Mouse (Mus musculus): ENCODE data around the gene Gm20388. TPM values are rescaled to one million over a fixed set of nuclear protein-coding genes. Genes with fewer than 3 reads are reported as not detected.

Gene Gm20388
- polyA plus RNA-seq, 1 experiment from 2014 or later = not detected

GRCm38 (mm10) chr8:124317821-124318220 lies 4407.2 kb downstream of the Gm20388 start:
- ATAC-seq (ENCODE audit: low FRiP score) (no peak), DNase-seq (ENCODE audit: low spot score) (no peak)
- Histone ChIP-seq H3K4me1 (replicated peaks; ENCODE audit: control insufficient read depth, insufficient read depth, low read length) (peaks cover 53% of the 10 kb centered on the region), H3K4me2 (replicated peaks) (no peak overlapping the region), H3K27me3 (ENCODE audit: control insufficient read depth, insufficient read depth, low read length) (no peaks in the 10 kb centered on the region), H3K4me3 (replicated peaks; ENCODE audit: low read length) (no peak overlapping the region), H3K9ac (0 out of 2 replicates have a peak overlapping the region, but pooled peaks have one; percentile 2), H3K27ac (no peak overlapping the region), H3K36me3 (replicated peaks; ENCODE audit: control insufficient read depth, insufficient read depth) (no peaks in the 10 kb centered on the region), H3K9me3 (ENCODE audit: control insufficient read depth, low read length) (no peaks in the 10 kb centered on the region)
- 74% methylated on average over 6 of the region's 6 CpGs for WGBS

- Histone ChIP-seq H3K27me3 (ENCODE audit: control insufficient read depth, insufficient read depth, low read length) (no peaks in the 10 kb centered on the region), H3K9me3 (ENCODE audit: control insufficient read depth, low read length) (no peaks in the 10 kb centered on the region), H3K4me1 (replicated peaks; ENCODE audit: control insufficient read depth, insufficient read depth, low read length) (peaks cover 53% of the 10 kb centered on the region), H3K9ac (no peak overlapping the region), H3K36me3 (replicated peaks; ENCODE audit: control insufficient read depth, insufficient read depth) (peaks cover 4% of the 10 kb centered on the region), H3K27ac (no peak overlapping the region), H3K4me2 (replicated peaks) (no peak overlapping the region), H3K4me3 (replicated peaks; ENCODE audit: low read length) (no peak overlapping the region)
- no peak for ATAC-seq (ENCODE audit: low FRiP score)
- WGBS = 64% methylated on average over 11 of the region's 11 CpGs
- no peak for DNase-seq (ENCODE audit: low spot score)
Measured at GRCm38 (mm10) chr8:124318612-124319315, 4408.1 kb downstream of the Gm20388 start.

- ATAC-seq (ENCODE audit: low FRiP score) = no peak
- peaks cover 53% of the 10 kb centered on the region for H3K4me1 ChIP-seq (replicated peaks; ENCODE audit: control insufficient read depth, insufficient read depth, low read length)
Measured at GRCm38 (mm10) chr8:124319316-124319652, 4408.6 kb downstream of the Gm20388 start.

DNA sequence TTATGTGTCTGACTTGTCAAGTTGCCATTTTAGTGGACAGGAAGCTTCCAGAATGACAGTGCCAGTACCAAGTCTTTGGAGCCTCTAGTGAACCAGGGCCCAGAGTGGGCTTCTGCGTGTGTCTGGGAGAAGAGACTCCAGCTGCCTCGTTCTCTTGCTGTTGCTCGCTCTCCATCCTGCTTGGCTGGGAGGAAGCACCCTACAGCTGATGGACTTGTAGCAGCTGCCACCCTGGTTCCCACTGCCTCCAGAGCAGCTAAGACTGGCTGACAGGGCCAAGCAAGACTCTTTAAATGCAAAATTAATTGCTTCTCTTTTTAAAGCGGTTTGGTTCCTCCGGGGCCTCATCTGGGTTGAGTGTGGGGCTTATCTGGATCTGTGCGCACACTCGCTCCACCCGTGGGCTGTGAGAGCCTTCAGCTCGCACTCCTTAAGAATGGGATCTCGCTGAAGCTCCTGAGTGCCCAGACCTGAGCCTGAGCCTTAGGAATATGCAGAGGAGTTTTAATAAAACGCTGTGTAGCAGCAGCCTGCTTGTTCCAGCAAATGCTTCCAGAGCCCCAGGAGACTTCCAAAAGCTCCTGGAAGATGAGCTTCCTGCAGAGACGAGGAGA lies 4410.7 kb downstream of the Gm20388 start:
- Histone ChIP-seq H3K9ac (no peak overlapping the region), H3K4me1 (replicated peaks; ENCODE audit: control insufficient read depth, insufficient read depth, low read length) (peaks cover 48% of the 10 kb centered on the region), H3K27ac (peak overlapping the region; percentile 70), H3K27me3 (ENCODE audit: control insufficient read depth, insufficient read depth, low read length) (no peaks in the 10 kb centered on the region), H3K4me3 (replicated peaks; ENCODE audit: low read length) (no peak overlapping the region), H3K36me3 (replicated peaks; ENCODE audit: control insufficient read depth, insufficient read depth) (peaks cover 25% of the 10 kb centered on the region), H3K4me2 (replicated peaks) (peak overlapping the region; percentile 1; the same call in 1 of the 2 replicates), H3K9me3 (ENCODE audit: control insufficient read depth, low read length) (no peaks in the 10 kb centered on the region)
- 0 out of 2 replicates have a peak, but pooled peaks have one; percentile 29 for ATAC-seq (ENCODE audit: low FRiP score)
- DNase-seq (ENCODE audit: low spot score) = no peak
- 25% methylated on average over 12 of the region's 12 CpGs for WGBS

More at GRCm38 (mm10) chr8:124319316-124319652, 4408.6 kb downstream of the Gm20388 start:
- H3K9ac ChIP-seq = no peak overlapping the region
- peaks cover 9% of the 10 kb centered on the region for H3K36me3 ChIP-seq (replicated peaks; ENCODE audit: control insufficient read depth, insufficient read depth)
- H3K27me3 ChIP-seq (ENCODE audit: control insufficient read depth, insufficient read depth, low read length) = no peaks in the 10 kb centered on the region
- H3K9me3 ChIP-seq (ENCODE audit: control insufficient read depth, low read length) = no peaks in the 10 kb centered on the region
- 89% methylated on average over 4 of the region's 4 CpGs for WGBS
- DNase-seq (ENCODE audit: low spot score) = no peak
- no peak overlapping the region for H3K27ac ChIP-seq
- no peak overlapping the region for H3K4me2 ChIP-seq (replicated peaks)
- no peak overlapping the region for H3K4me3 ChIP-seq (replicated peaks; ENCODE audit: low read length)

DNA sequence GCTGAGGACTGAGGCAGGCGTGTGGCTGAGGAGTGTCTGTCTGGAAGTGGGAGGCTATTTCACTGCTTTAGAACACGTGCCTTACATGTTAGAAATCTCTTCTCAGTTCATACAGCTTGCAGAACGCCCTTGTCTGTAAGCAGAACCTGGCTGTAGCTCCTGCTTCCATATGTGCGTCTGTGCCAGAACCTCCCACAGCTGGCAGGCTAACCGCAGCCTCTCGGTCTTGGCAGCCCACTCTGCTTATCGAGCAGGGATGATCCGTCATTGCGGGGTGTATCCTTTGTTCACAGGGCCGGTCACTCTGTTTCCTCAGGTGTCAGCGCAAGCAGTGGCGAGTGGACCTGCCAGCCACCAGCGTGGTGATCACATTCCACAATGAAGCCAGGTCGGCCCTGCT lies 4412.7 kb downstream of the Gm20388 start:
- Histone ChIP-seq H3K4me3 (replicated peaks; ENCODE audit: low read length) (no peak overlapping the region), H3K36me3 (replicated peaks; ENCODE audit: control insufficient read depth, insufficient read depth) (peaks cover 38% of the 10 kb centered on the region), H3K9ac (no peak overlapping the region), H3K4me2 (replicated peaks) (no peak overlapping the region), H3K4me1 (replicated peaks; ENCODE audit: control insufficient read depth, insufficient read depth, low read length) (peaks cover 31% of the 10 kb centered on the region), H3K27ac (0 out of 2 replicates have a peak overlapping the region, but pooled peaks have one; percentile 44), H3K9me3 (ENCODE audit: control insufficient read depth, low read length) (no peaks in the 10 kb centered on the region), H3K27me3 (ENCODE audit: control insufficient read depth, insufficient read depth, low read length) (no peaks in the 10 kb centered on the region)
- WGBS = 86% methylated on average over 14 of the region's 14 CpGs
- ATAC-seq (ENCODE audit: low FRiP score) (no peak), DNase-seq (ENCODE audit: low spot score) (no peak)

DNA sequence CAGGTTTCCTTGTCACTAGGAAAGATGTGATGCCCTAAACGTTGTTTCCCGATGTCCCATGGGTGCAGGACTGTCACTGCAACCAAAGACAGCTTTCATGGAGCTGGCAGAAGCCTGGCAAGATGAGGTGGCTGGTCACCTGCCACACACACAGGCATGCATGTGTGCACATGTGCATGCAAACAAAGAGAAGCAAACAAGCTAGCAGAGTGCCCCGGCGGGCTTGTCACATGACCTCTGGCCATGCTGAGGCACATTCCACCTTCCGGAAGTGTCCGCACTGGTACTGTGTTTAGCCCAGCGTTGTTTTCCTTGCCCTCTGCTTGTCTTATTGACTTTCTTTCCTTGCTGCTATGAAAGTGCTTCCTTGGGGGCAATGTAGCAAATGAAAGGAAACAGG lies 4417.6 kb downstream of the Gm20388 start:
- Histone ChIP-seq H3K9me3 (ENCODE audit: control insufficient read depth, low read length) (no peaks in the 10 kb centered on the region), H3K4me2 (replicated peaks) (no peak overlapping the region), H3K4me3 (replicated peaks; ENCODE audit: low read length) (no peak overlapping the region), H3K27me3 (ENCODE audit: control insufficient read depth, insufficient read depth, low read length) (no peaks in the 10 kb centered on the region), H3K9ac (no peak overlapping the region), H3K36me3 (replicated peaks; ENCODE audit: control insufficient read depth, insufficient read depth) (peaks cover 62% of the 10 kb centered on the region), H3K4me1 (replicated peaks; ENCODE audit: control insufficient read depth, insufficient read depth, low read length) (peaks cover 10% of the 10 kb centered on the region; the same call in 1 of the 2 replicates), H3K27ac (no peak overlapping the region)
- ATAC-seq (ENCODE audit: low FRiP score) = no peak
- no peak for DNase-seq (ENCODE audit: low spot score)
- WGBS = 75% methylated on average over 7 of the region's 7 CpGs

- ATAC-seq (ENCODE audit: low FRiP score) = no peak
- DNase-seq (ENCODE audit: low spot score) = no peak
Measured at GRCm38 (mm10) chr8:124329690-124330089, 4419.0 kb downstream of the Gm20388 start.

GRCm38 (mm10) chr8:124330433-124330832 lies 4419.8 kb downstream of the Gm20388 start:
- 45% methylated on average over 2 of the region's 3 CpGs for WGBS
- Histone ChIP-seq H3K4me3 (replicated peaks; ENCODE audit: low read length) (no peak overlapping the region), H3K27ac (peak overlapping the region; percentile 14; the same call in 1 of the 2 replicates), H3K4me1 (replicated peaks; ENCODE audit: control insufficient read depth, insufficient read depth, low read length) (peaks cover 10% of the 10 kb centered on the region; the same call in 1 of the 2 replicates), H3K9ac (no peak overlapping the region), H3K36me3 (replicated peaks; ENCODE audit: control insufficient read depth, insufficient read depth) (peaks cover 66% of the 10 kb centered on the region), H3K9me3 (ENCODE audit: control insufficient read depth, low read length) (no peaks in the 10 kb centered on the region), H3K4me2 (replicated peaks) (no peak overlapping the region), H3K27me3 (ENCODE audit: control insufficient read depth, insufficient read depth, low read length) (no peaks in the 10 kb centered on the region)
- ATAC-seq (ENCODE audit: low FRiP score) = peak; percentile 81
- no peak for DNase-seq (ENCODE audit: low spot score)

More at GRCm38 (mm10) chr8:124329690-124330089, 4419.0 kb downstream of the Gm20388 start:
- peaks cover 63% of the 10 kb centered on the region for H3K36me3 ChIP-seq (replicated peaks; ENCODE audit: control insufficient read depth, insufficient read depth)
- no peaks in the 10 kb centered on the region for H3K27me3 ChIP-seq (ENCODE audit: control insufficient read depth, insufficient read depth, low read length)
- H3K9ac ChIP-seq = no peak overlapping the region
- H3K4me3 ChIP-seq (replicated peaks; ENCODE audit: low read length) = no peak overlapping the region
- H3K4me1 ChIP-seq (replicated peaks; ENCODE audit: control insufficient read depth, insufficient read depth, low read length) = peaks cover 10% of the 10 kb centered on the region; the same call in 1 of the 2 replicates
- H3K9me3 ChIP-seq (ENCODE audit: control insufficient read depth, low read length) = no peaks in the 10 kb centered on the region
- 44% methylated on average over 10 of the region's 10 CpGs for WGBS
- no peak overlapping the region for H3K4me2 ChIP-seq (replicated peaks)
- H3K27ac ChIP-seq = no peak overlapping the region

GRCm38 (mm10) chr8:124331094-124331493 lies 4420.5 kb downstream of the Gm20388 start:
- ATAC-seq (ENCODE audit: low FRiP score) = no peak
- H3K4me2 ChIP-seq (replicated peaks) = no peak overlapping the region
- H3K4me1 ChIP-seq (replicated peaks; ENCODE audit: control insufficient read depth, insufficient read depth, low read length) = peaks cover 10% of the 10 kb centered on the region; the same call in 1 of the 2 replicates
- WGBS = 95% methylated on average over 3 of the region's 3 CpGs
- no peaks in the 10 kb centered on the region for H3K9me3 ChIP-seq (ENCODE audit: control insufficient read depth, low read length)
- H3K4me3 ChIP-seq (replicated peaks; ENCODE audit: low read length) = no peak overlapping the region
- peaks cover 66% of the 10 kb centered on the region for H3K36me3 ChIP-seq (replicated peaks; ENCODE audit: control insufficient read depth, insufficient read depth)
- no peak for DNase-seq (ENCODE audit: low spot score)
- H3K27me3 ChIP-seq (ENCODE audit: control insufficient read depth, insufficient read depth, low read length) = no peaks in the 10 kb centered on the region
- H3K9ac ChIP-seq = no peak overlapping the region
- 0 out of 2 replicates have a peak overlapping the region, but pooled peaks have one; percentile 14 for H3K27ac ChIP-seq
